Mouse (Mus musculus) hindbrain, embryonic 15.5 days (tissue): Measurements from ENCODE around the gene Orc3. TPM values are rescaled to one million over a fixed set of nuclear protein-coding genes. Genes with fewer than 3 reads are reported as not detected.

Experiments used
- ATAC-seq: fragments of 200-750 bp; cut with Nextera tagmentation; 2 replicates; pipeline ENCODE4 v1.8.0; 2017; ENCODE audit warnings: low read depth, moderate number of reproducible peaks, moderate TSS enrichment; ENCODE audit not compliant: low FRiP score
- H3K27ac ChIP-seq: fragments of 300-500 bp; sonication (generic); replicated peaks from 2 replicates; pipeline ENCODE4 v1.5.1; 2015; ENCODE audit warnings: mild to moderate bottlenecking, inconsistent platforms
- H3K27me3 ChIP-seq: fragments of 300-500 bp; sonication (generic); 2 replicates; pipeline ENCODE4 v1.6.1; 2015; ENCODE audit warnings: control low read depth, inconsistent platforms
- H3K36me3 ChIP-seq: fragments of 300-500 bp; sonication (generic); 2 replicates; pipeline ENCODE4 v1.6.1; 2015; ENCODE audit warnings: control low read depth, inconsistent platforms
- H3K4me1 ChIP-seq: fragments of 300-500 bp; sonication (generic); replicated peaks from 2 replicates; pipeline ENCODE4 v1.6.1; 2015; ENCODE audit warnings: control low read depth, inconsistent platforms
- H3K4me2 ChIP-seq: fragments of 300-500 bp; sonication (generic); 2 replicates; pipeline ENCODE4 v1.6.1; 2015; ENCODE audit warnings: moderate library complexity, mild to moderate bottlenecking, inconsistent platforms
- H3K4me3 ChIP-seq: fragments of 300-500 bp; sonication (generic); 2 replicates; pipeline ENCODE4 v1.5.1; 2015; ENCODE audit warnings: mild to moderate bottlenecking, inconsistent platforms
- H3K9ac ChIP-seq: fragments of 300-500 bp; sonication (generic); 2 replicates; pipeline ENCODE4 v1.6.1; 2015; ENCODE audit warnings: inconsistent platforms
- H3K9me3 ChIP-seq: fragments of 300-500 bp; sonication (generic); 2 replicates; pipeline ENCODE4 v1.6.1; 2016; ENCODE audit warnings: control low read depth, inconsistent platforms
- WGBS: fragments of 180-500 bp; shearing (Covaris S2); methylation state at CpG from one replicate; pipeline ENCODE4 v1.1.7; 2015; 5-methylcytosine and 5-hydroxymethylcytosine counted together
- polyA plus RNA-seq: library from polyadenylated mRNA; unstranded; fragments of >200 nt; fragmentation: Nextera tagmentation; extraction: Ambion mirVana; gene quantifications from 2 replicates; pipeline ENCODE4 v1.2.1, GENCODE M21; 2015

Gene Orc3
- polyA plus RNA-seq, 1 experiment from 2014 or later: 76.6 TPM

GRCm38 (mm10) chr4:34629956-34630355 is 15.2 kb upstream of the Orc3 start:
- Histone ChIP-seq H3K4me3 (no peak overlapping the region), H3K27me3 (no peaks in the 10 kb centered on the region), H3K4me2 (no peak overlapping the region), H3K36me3 (peaks cover 47% of the 10 kb centered on the region), H3K4me1 (no peaks in the 10 kb centered on the region), H3K9me3 (no peaks in the 10 kb centered on the region), H3K27ac (no peak overlapping the region), H3K9ac (no peak overlapping the region)
- ATAC-seq: no peak
- 96% methylated on average over 1 of the region's 1 CpGs for WGBS

- peaks cover 46% of the 10 kb centered on the region for H3K36me3 ChIP-seq
- no peak overlapping the region for H3K9ac ChIP-seq
- H3K27me3 ChIP-seq: no peaks in the 10 kb centered on the region
- H3K9me3 ChIP-seq: no peaks in the 10 kb centered on the region
- H3K4me3 ChIP-seq: no peak overlapping the region
- WGBS: 93% methylated on average over 6 of the region's 6 CpGs
- H3K4me2 ChIP-seq: no peak overlapping the region
- no peak for ATAC-seq
- no peak overlapping the region for H3K27ac ChIP-seq
- no peaks in the 10 kb centered on the region for H3K4me1 ChIP-seq
Observed at GRCm38 (mm10) chr4:34626401-34626800, 11.7 kb upstream of the Orc3 start.

- no peaks in the 10 kb centered on the region for H3K4me1 ChIP-seq
- peaks cover 41% of the 10 kb centered on the region for H3K36me3 ChIP-seq
- no peaks in the 10 kb centered on the region for H3K27me3 ChIP-seq
- ATAC-seq: no peak
- no peak overlapping the region for H3K4me2 ChIP-seq
- H3K4me3 ChIP-seq: no peak overlapping the region
- WGBS: 91% methylated on average over 4 of the region's 4 CpGs
- H3K9ac ChIP-seq: no peak overlapping the region
- no peaks in the 10 kb centered on the region for H3K9me3 ChIP-seq
- H3K27ac ChIP-seq: no peak overlapping the region
Observed at GRCm38 (mm10) chr4:34625556-34625955, 10.8 kb upstream of the Orc3 start.

- H3K27me3 ChIP-seq: no peaks in the 10 kb centered on the region
- 0 out of 2 replicates have a peak, but pooled peaks cover 3% of the 10 kb centered on the region for H3K36me3 ChIP-seq
- peaks cover 27% of the 10 kb centered on the region for H3K4me1 ChIP-seq
- H3K4me2 ChIP-seq: peak overlapping the region; percentile 82
- H3K4me3 ChIP-seq: peak overlapping the region; percentile 90
- peak overlapping the region; percentile 83 for H3K9ac ChIP-seq
- WGBS: 50% methylated on average over 8 of the region's 8 CpGs
- H3K9me3 ChIP-seq: no peaks in the 10 kb centered on the region
- no peak for ATAC-seq
- peak overlapping the region; percentile 89; the same call in 1 of the 2 replicates for H3K27ac ChIP-seq
Observed at GRCm38 (mm10) chr4:34616146-34616545, 1.4 kb upstream of the Orc3 start.

- peak overlapping the region; percentile 82 for H3K4me2 ChIP-seq
- peak; percentile 23 for ATAC-seq
- H3K9ac ChIP-seq: peak overlapping the region; percentile 83
- peak overlapping the region; percentile 89 for H3K27ac ChIP-seq
- peak overlapping the region; percentile 90 for H3K4me3 ChIP-seq
- H3K9me3 ChIP-seq: no peaks in the 10 kb centered on the region
- peaks cover 27% of the 10 kb centered on the region for H3K4me1 ChIP-seq
- H3K36me3 ChIP-seq: 0 out of 2 replicates have a peak, but pooled peaks cover 1% of the 10 kb centered on the region
- WGBS: 2% methylated on average over 13 of the region's 13 CpGs
- H3K27me3 ChIP-seq: no peaks in the 10 kb centered on the region
Observed at GRCm38 (mm10) chr4:34615303-34615702, 559 bp upstream of the Orc3 start.

- peaks cover 3% of the 10 kb centered on the region; the same call in 1 of the 2 replicates for H3K36me3 ChIP-seq
- H3K9me3 ChIP-seq: no peaks in the 10 kb centered on the region
- H3K27me3 ChIP-seq: no peaks in the 10 kb centered on the region
- H3K27ac ChIP-seq: no peak overlapping the region
- H3K4me3 ChIP-seq: peak overlapping the region; percentile 90
- WGBS: 75% methylated on average over 6 of the region's 6 CpGs
- H3K4me2 ChIP-seq: peak overlapping the region; percentile 82
- no peak for ATAC-seq
- peak overlapping the region; percentile 83; the same call in 1 of the 2 replicates for H3K9ac ChIP-seq
- peaks cover 27% of the 10 kb centered on the region for H3K4me1 ChIP-seq
Observed at GRCm38 (mm10) chr4:34613571-34614145, 1.1 kb downstream of the Orc3 start.

- no peaks in the 10 kb centered on the region for H3K9me3 ChIP-seq
- no peaks in the 10 kb centered on the region for H3K27me3 ChIP-seq
- no peaks in the 10 kb centered on the region; the same call in 1 of the 2 replicates for H3K4me1 ChIP-seq
- H3K4me3 ChIP-seq: no peak overlapping the region
- no peak overlapping the region for H3K4me2 ChIP-seq
- H3K36me3 ChIP-seq: peaks cover 38% of the 10 kb centered on the region
- no peak for ATAC-seq
- WGBS: 97% methylated on average over 10 of the region's 10 CpGs
- H3K27ac ChIP-seq: no peak overlapping the region
- no peak overlapping the region for H3K9ac ChIP-seq
Observed at GRCm38 (mm10) chr4:34606658-34607057, 8.1 kb downstream of the Orc3 start.

GRCm38 (mm10) chr4:34603123-34603522 is 11.6 kb downstream of the Orc3 start:
- no peaks in the 10 kb centered on the region for H3K9me3 ChIP-seq
- no peak overlapping the region for H3K27ac ChIP-seq
- no peak overlapping the region for H3K4me3 ChIP-seq
- H3K9ac ChIP-seq: no peak overlapping the region
- WGBS: 77% methylated on average over 6 of the region's 6 CpGs
- H3K36me3 ChIP-seq: peaks cover 56% of the 10 kb centered on the region
- H3K4me2 ChIP-seq: no peak overlapping the region
- no peaks in the 10 kb centered on the region for H3K4me1 ChIP-seq
- ATAC-seq: no peak
- no peaks in the 10 kb centered on the region for H3K27me3 ChIP-seq

GRCm38 (mm10) chr4:34584871-34585607 is 29.7 kb downstream of the Orc3 start:
- H3K36me3 ChIP-seq: peaks cover 40% of the 10 kb centered on the region
- H3K9ac ChIP-seq: no peak overlapping the region
- no peak overlapping the region for H3K27ac ChIP-seq
- no peak overlapping the region for H3K4me2 ChIP-seq
- no peaks in the 10 kb centered on the region for H3K9me3 ChIP-seq
- no peaks in the 10 kb centered on the region for H3K4me1 ChIP-seq
- no peak overlapping the region for H3K4me3 ChIP-seq
- ATAC-seq: no peak
- no peaks in the 10 kb centered on the region for H3K27me3 ChIP-seq
- 82% methylated on average over 7 of the region's 7 CpGs for WGBS

GRCm38 (mm10) chr4:34583427-34583826 is 31.3 kb downstream of the Orc3 start:
- peaks cover 46% of the 10 kb centered on the region for H3K36me3 ChIP-seq
- H3K4me2 ChIP-seq: no peak overlapping the region
- no peak overlapping the region for H3K9ac ChIP-seq
- H3K4me1 ChIP-seq: no peaks in the 10 kb centered on the region
- no peaks in the 10 kb centered on the region for H3K9me3 ChIP-seq
- 90% methylated on average over 3 of the region's 3 CpGs for WGBS
- ATAC-seq: no peak
- no peaks in the 10 kb centered on the region for H3K27me3 ChIP-seq
- no peak overlapping the region for H3K4me3 ChIP-seq
- H3K27ac ChIP-seq: no peak overlapping the region

GRCm38 (mm10) chr4:34582476-34582875 is 32.3 kb downstream of the Orc3 start:
- no peak overlapping the region for H3K9ac ChIP-seq
- ATAC-seq: peak; percentile 19; the same call in 1 of the 2 replicates
- H3K4me1 ChIP-seq: no peaks in the 10 kb centered on the region
- no peak overlapping the region for H3K27ac ChIP-seq
- no peaks in the 10 kb centered on the region for H3K27me3 ChIP-seq
- H3K4me2 ChIP-seq: no peak overlapping the region
- H3K9me3 ChIP-seq: no peaks in the 10 kb centered on the region
- H3K4me3 ChIP-seq: no peak overlapping the region
- H3K36me3 ChIP-seq: peaks cover 54% of the 10 kb centered on the region
- 57% methylated on average over 5 of the region's 5 CpGs for WGBS

GRCm38 (mm10) chr4:34581990-34582389 is 32.8 kb downstream of the Orc3 start:
- ATAC-seq: no peak
- 47% methylated on average over 7 of the region's 7 CpGs for WGBS
- Histone ChIP-seq H3K27me3 (no peaks in the 10 kb centered on the region), H3K36me3 (peaks cover 58% of the 10 kb centered on the region), H3K4me2 (no peak overlapping the region), H3K4me3 (no peak overlapping the region), H3K9ac (no peak overlapping the region), H3K4me1 (no peaks in the 10 kb centered on the region), H3K27ac (no peak overlapping the region), H3K9me3 (no peaks in the 10 kb centered on the region)
